Mouse (Mus musculus) MEL-GATA-1-ER (cell line): ENCODE measurements around the gene Bcl9l.

Experiments
- DNase-seq: peaks from one replicate; pipeline ENCODE4 v3.0.0-alpha.2; 2012; ENCODE audit warnings: low read depth; ENCODE audit errors: extremely low read depth

Bcl9l gene

DNA sequence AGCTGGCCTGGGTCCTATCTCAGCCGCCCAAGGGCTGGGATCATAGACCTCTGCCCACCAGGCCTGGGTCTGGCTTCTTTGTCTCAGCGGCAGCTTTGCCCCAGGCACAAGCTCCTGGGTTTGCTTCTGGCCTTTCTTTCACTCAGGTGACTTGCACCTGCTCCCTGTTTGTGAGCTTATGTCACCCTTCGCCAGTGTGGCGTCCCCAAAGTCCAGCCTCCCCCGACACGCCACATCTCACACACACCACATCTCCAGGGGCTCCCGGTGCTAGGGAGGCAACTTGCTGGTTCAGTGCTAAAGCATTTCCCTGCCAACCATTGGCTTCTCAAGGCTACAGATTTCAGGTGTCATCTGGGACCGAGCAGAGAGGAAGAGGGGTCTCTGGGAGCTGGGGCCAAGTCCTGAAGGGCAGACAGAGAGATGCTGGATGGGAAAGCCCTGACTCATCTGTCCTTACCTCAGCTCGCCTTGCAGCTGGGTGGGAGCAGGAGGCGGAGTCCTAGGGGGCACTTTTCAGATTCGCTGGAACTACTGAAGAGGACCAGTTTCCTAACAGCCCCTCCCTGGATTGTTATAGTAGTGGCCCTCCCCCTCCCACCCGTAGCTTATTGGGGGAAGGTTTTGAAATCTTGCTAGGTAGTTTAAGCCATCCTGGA is 14.3 kb downstream of the Bcl9l start:
- no peak for DNase-seq

- DNase-seq, result no peak
These were observed 15.2 kb downstream of the Bcl9l start for GRCm38 (mm10) chr9:44497624-44498377.

DNA sequence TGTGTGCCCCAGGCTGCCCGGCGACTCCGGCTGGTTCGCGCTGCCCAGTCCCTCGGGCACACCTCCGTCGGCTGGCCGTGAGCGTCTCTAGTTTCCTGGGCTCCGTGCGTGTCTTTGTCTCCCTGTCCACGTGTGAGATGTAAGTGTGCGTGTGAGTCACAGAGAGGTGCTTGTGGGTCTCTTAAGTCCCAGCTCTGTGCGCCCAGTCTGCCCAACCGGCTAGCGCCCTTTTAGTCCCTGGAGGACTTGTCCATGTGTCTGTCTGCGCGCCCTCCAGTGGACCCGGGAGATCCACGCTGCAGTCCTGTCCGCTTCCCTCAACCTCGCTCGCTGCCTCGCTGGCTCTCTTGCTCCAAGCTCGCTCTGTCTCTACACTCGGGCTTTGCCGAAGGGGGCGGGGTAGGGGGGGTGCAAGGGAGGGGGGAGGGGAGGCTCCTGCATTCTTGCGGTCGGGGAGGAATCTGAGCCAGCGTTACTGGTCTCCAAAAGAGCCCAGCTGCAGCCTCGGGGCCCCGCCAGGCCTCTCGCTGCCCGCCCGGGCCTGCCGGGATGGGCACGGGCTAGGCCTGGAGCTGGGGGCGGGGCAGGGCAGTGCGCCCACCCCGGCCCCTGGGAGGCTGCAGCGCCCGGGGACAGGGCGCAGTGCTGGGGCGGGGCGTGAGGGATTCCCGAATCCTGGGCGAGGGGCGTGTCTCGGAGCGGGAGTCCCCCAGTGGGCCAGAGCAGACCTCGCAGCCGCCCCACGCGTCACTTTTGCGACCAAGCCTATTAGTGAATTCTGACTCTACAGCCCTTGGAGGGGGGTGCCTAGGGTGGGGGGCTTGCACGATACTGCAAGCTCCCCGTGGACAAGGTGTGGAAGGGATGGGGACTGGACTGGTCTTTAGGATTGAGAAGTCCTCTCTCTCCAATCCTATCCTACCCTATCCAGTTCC is 16.1 kb downstream of the Bcl9l start:
- DNase-seq, result no peak

GRCm38 (mm10) chr9:44499356-44500162 is 16.9 kb downstream of the Bcl9l start:
- no peak for DNase-seq

- no peak for DNase-seq
These were observed 17.5 kb downstream of the Bcl9l start for GRCm38 (mm10) chr9:44500163-44500533.

- DNase-seq, result no peak
These were observed 18.1 kb downstream of the Bcl9l start for GRCm38 (mm10) chr9:44500638-44501175.

GRCm38 (mm10) chr9:44501206-44501879 is 18.7 kb downstream of the Bcl9l start:
- no peak for DNase-seq

GRCm38 (mm10) chr9:44502006-44502405 is 19.4 kb downstream of the Bcl9l start:
- DNase-seq, result no peak

DNA sequence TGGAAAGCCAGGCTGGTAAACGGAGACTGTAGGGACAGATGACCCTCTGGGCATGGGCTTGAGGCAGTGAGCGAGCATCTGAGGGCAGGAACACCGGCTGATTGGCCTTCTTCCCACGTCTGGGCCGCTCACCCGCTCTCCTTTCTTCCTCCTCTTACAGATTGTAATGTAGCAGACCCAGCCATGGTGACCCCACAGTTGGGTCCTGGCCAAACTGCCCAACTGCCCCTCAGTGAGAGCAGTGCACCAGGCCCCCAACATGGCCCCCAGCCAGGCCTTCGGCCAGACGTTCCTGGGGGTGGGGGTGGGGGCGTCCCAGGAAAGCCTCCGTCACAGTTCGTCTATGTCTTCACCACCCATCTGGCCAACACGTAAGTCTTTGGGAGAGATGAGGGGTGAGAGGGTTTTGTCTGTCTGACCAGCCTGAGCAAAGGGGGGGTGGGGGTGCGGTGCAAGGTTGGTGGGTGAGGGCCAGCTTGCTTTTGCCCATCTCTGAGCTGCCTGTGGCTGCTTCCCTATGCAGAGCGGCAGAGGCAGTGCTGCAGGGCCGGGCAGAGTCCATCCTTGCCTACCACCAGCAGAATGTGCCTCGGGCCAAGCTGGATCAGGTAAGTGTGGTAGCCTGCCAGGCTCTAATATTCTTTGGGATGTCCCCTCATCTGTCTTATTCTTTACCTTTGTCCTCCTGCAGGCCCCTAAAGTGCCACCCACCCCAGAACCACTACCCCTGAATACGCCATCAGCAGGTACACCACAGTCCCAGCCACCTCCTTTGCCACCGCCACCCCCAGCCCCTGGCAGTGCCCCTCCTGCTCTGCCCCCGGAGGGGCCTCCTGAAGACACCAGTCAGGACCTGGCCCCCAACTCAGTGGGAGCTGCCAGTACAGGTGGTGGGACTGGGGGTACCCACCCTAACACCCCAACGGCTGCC is 22.5 kb downstream of the Bcl9l start:
- DNase-seq, result no peak

DNA sequence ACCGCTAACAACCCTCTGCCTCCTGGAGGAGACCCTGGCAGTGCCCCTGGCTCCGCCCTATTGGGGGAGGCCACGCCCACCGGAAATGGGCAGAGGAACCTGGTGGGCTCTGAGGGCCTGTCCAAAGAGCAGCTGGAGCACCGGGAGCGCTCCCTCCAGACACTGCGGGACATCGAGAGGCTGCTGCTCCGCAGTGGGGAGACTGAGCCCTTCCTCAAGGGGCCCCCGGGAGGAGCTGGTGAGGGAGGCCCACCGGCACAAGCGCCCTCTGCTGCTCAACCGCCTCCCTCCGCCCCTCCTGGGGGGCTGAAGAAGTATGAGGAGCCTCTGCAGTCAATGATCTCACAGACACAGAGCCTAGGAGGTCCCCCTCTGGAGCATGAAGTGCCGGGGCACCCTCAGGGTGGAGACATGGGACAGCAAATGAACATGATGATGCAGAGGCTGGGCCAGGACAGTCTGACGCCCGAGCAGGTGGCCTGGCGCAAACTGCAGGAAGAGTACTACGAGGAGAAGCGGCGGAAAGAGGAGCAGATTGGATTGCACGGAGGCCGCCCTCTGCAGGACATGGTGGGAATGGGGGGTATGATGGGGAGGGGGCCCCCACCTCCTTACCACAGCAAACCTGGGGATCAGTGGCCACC is 23.3 kb downstream of the Bcl9l start:
- DNase-seq, result no peak

DNA sequence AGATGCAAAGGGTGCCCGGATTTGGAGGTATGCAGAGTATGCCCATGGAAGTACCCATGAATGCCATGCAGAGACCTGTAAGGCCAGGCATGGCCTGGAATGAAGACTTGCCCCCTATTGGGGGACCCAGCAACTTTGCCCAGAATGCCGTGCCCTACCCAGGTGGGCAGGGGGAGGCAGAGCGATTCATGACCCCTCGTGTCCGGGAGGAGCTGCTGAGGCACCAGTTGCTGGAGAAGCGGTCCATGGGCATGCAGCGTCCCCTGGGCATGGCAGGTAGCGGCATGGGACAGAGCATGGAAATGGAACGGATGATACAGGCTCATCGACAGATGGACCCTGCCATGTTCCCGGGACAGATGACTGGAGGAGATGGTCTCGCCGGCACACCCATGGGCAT is 23.9 kb downstream of the Bcl9l start:
- no peak for DNase-seq

DNA sequence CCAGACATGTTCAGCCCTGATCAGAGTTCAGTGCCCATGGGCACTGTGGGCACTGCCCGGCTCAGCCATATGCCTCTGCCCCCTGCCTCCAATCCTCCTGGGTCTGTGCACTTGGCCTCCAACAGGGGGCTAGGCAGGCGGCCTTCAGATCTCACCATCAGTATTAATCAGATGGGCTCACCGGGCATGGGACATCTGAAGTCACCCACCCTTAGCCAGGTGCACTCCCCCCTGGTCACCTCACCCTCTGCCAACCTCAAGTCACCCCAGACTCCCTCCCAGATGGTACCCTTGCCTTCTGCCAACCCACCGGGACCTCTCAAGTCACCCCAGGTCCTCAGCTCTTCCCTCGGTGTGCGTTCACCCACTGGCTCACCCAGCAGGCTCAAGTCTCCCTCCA is 24.7 kb downstream of the Bcl9l start:
- no peak for DNase-seq

GRCm38 (mm10) chr9:44508124-44508619 is 25.5 kb downstream of the Bcl9l start:
- no peak for DNase-seq

DNA sequence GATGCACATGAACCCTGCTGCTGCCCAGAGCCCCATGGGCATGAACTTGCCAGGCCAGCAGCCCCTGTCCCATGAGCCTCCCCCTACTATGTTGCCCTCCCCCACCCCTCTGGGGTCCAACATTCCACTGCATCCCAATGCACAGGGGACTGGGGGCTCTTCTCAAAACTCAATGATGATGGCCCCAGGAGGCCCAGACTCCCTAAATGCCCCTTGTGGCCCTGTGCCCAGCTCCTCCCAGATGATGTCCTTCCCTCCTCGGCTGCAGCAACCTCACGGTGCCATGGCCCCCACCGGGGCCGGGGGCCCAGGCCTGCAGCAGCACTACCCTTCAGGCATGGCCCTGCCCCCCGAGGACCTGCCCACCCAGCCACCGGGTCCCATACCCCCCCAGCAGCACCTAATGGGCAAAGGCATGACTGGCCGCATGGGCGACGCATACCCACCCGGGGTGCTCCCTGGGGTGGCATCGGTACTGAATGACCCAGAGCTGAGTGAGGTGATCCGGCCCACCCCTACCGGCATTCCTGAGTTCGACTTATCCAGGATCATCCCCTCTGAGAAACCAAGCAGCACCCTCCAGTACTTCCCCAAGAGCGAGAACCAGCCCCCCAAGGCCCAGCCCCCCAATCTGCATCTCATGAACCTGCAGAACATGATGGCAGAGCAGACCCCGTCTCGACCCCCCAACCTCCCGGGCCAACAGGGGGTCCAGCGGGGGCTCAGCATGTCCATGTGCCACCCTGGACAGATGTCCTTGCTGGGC is 26.3 kb downstream of the Bcl9l start:
- DNase-seq, result no peak

- no peak for DNase-seq
These were observed 27.1 kb downstream of the Bcl9l start for GRCm38 (mm10) chr9:44509487-44510354.

DNA sequence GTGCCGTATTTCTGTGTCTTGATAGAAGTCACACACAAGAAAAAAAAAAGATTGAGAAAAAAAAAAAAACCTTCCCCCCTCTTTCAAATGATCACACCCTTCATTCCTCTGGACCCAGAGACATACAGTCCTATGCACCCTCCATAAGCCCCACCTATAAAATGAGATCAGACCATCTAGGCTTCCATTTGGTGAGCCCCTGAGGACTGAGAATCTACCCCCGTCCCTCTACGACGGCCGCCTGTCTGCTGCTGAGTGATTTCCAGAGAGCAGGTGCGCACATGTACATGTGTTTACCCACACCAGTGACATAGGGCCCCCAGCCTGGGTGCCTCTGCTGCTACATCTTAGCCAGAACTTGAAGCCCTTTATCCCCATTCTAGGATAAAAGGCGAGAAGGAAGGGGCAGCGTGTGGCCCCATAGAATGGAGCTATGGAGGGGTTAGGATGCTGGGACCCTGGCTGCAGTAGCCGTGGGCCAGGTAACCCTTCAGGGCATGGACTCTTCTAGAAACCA is 27.8 kb downstream of the Bcl9l start:
- DNase-seq, result no peak
